Mouse (Mus musculus): Measurements from ENCODE around the gene Elovl5. TPM values are rescaled to one million over a fixed set of nuclear protein-coding genes. Genes with fewer than 3 reads are reported as not detected.

Elovl5 gene
- polyA plus RNA-seq, 1 experiment from 2014 or later: 58.5 TPM

GRCm38 (mm10) chr9:78012066-78012465 is 94.9 kb downstream of the Elovl5 start:
- H3K9ac ChIP-seq: no peak overlapping the region
- no peaks in the 10 kb centered on the region for H3K4me1 ChIP-seq (replicated peaks)
- H3K4me2 ChIP-seq: no peak overlapping the region
- no peak overlapping the region for H3K27ac ChIP-seq
- no peaks in the 10 kb centered on the region for H3K36me3 ChIP-seq
- no peak for ATAC-seq (ENCODE audit: low FRiP score)
- H3K9me3 ChIP-seq: no peaks in the 10 kb centered on the region
- 77% methylated on average over 4 of the region's 4 CpGs for WGBS
- H3K4me3 ChIP-seq: no peak overlapping the region
- no peaks in the 10 kb centered on the region for H3K27me3 ChIP-seq

- no peak for ATAC-seq (ENCODE audit: low FRiP score)
- H3K4me1 ChIP-seq (replicated peaks): no peaks in the 10 kb centered on the region
- no peak overlapping the region for H3K4me2 ChIP-seq
- H3K9ac ChIP-seq: no peak overlapping the region
- no peak overlapping the region for H3K27ac ChIP-seq
- H3K27me3 ChIP-seq: no peaks in the 10 kb centered on the region
- H3K9me3 ChIP-seq: no peaks in the 10 kb centered on the region
- WGBS: 88% methylated on average over 5 of the region's 5 CpGs
- H3K4me3 ChIP-seq: no peak overlapping the region
- H3K36me3 ChIP-seq: no peaks in the 10 kb centered on the region
Measured at GRCm38 (mm10) chr9:78012681-78013080, 95.5 kb downstream of the Elovl5 start.

GRCm38 (mm10) chr9:78013813-78014212 is 96.6 kb downstream of the Elovl5 start:
- Histone ChIP-seq H3K27ac (no peak overlapping the region), H3K9me3 (no peaks in the 10 kb centered on the region), H3K4me3 (no peak overlapping the region), H3K4me2 (no peak overlapping the region), H3K27me3 (no peaks in the 10 kb centered on the region), H3K4me1 (replicated peaks) (no peaks in the 10 kb centered on the region), H3K36me3 (no peaks in the 10 kb centered on the region), H3K9ac (no peak overlapping the region)
- ATAC-seq (ENCODE audit: low FRiP score): no peak
- WGBS: 41% methylated on average over 1 of the region's 1 CpGs

GRCm38 (mm10) chr9:78015816-78016215 is 98.7 kb downstream of the Elovl5 start:
- Histone ChIP-seq H3K27ac (no peak overlapping the region), H3K9ac (no peak overlapping the region), H3K4me3 (no peak overlapping the region), H3K27me3 (peaks cover 7% of the 10 kb centered on the region; the same call in 1 of the 2 replicates), H3K9me3 (no peaks in the 10 kb centered on the region), H3K36me3 (no peaks in the 10 kb centered on the region), H3K4me1 (replicated peaks) (no peaks in the 10 kb centered on the region), H3K4me2 (no peak overlapping the region)
- WGBS: 73% methylated on average over 7 of the region's 7 CpGs
- no peak for ATAC-seq (ENCODE audit: low FRiP score)

GRCm38 (mm10) chr9:78016288-78016687 is 99.1 kb downstream of the Elovl5 start:
- Histone ChIP-seq H3K27ac (no peak overlapping the region), H3K4me1 (replicated peaks) (peaks cover 4% of the 10 kb centered on the region; the same call in 1 of the 2 replicates), H3K9ac (no peak overlapping the region), H3K27me3 (peaks cover 7% of the 10 kb centered on the region; the same call in 1 of the 2 replicates), H3K36me3 (no peaks in the 10 kb centered on the region), H3K4me2 (peak overlapping the region; percentile 13; the same call in 1 of the 2 replicates), H3K9me3 (no peaks in the 10 kb centered on the region), H3K4me3 (no peak overlapping the region)
- ATAC-seq (ENCODE audit: low FRiP score): no peak
- WGBS: 61% methylated on average over 15 of the region's 15 CpGs

- Histone ChIP-seq H3K4me1 (replicated peaks) (peaks cover 6% of the 10 kb centered on the region; the same call in 1 of the 2 replicates), H3K9me3 (no peaks in the 10 kb centered on the region), H3K9ac (no peak overlapping the region), H3K36me3 (no peaks in the 10 kb centered on the region), H3K4me2 (no peak overlapping the region), H3K27ac (no peak overlapping the region), H3K27me3 (peaks cover 7% of the 10 kb centered on the region; the same call in 1 of the 2 replicates), H3K4me3 (no peak overlapping the region)
- 13% methylated on average over 9 of the region's 9 CpGs for WGBS
- peak; percentile 31; the same call in 1 of the 2 replicates for ATAC-seq (ENCODE audit: low FRiP score)
Measured at GRCm38 (mm10) chr9:78021256-78021655, 104.1 kb downstream of the Elovl5 start.

GRCm38 (mm10) chr9:78022187-78022945 is 105.2 kb downstream of the Elovl5 start:
- Histone ChIP-seq H3K36me3 (no peaks in the 10 kb centered on the region), H3K4me1 (replicated peaks) (peaks cover 6% of the 10 kb centered on the region; the same call in 1 of the 2 replicates), H3K27ac (no peak overlapping the region), H3K9ac (no peak overlapping the region), H3K9me3 (no peaks in the 10 kb centered on the region), H3K4me3 (no peak overlapping the region), H3K27me3 (peaks cover 7% of the 10 kb centered on the region; the same call in 1 of the 2 replicates), H3K4me2 (no peak overlapping the region)
- ATAC-seq (ENCODE audit: low FRiP score): no peak
- 71% methylated on average over 8 of the region's 8 CpGs for WGBS

- Histone ChIP-seq H3K27me3 (peaks cover 6% of the 10 kb centered on the region; the same call in 1 of the 2 replicates), H3K4me2 (no peak overlapping the region), H3K27ac (no peak overlapping the region), H3K9ac (no peak overlapping the region), H3K36me3 (no peaks in the 10 kb centered on the region), H3K9me3 (no peaks in the 10 kb centered on the region), H3K4me1 (replicated peaks) (peaks cover 6% of the 10 kb centered on the region; the same call in 1 of the 2 replicates), H3K4me3 (no peak overlapping the region)
- WGBS: 15% methylated on average over 3 of the region's 3 CpGs
- ATAC-seq (ENCODE audit: low FRiP score): peak; percentile 76
Measured at GRCm38 (mm10) chr9:78024823-78025222, 107.7 kb downstream of the Elovl5 start.

- Histone ChIP-seq H3K27me3 (no peaks in the 10 kb centered on the region), H3K9ac (no peak overlapping the region), H3K27ac (no peak overlapping the region), H3K4me3 (no peak overlapping the region), H3K36me3 (no peaks in the 10 kb centered on the region), H3K4me2 (no peak overlapping the region), H3K9me3 (no peaks in the 10 kb centered on the region), H3K4me1 (replicated peaks) (no peaks in the 10 kb centered on the region)
- ATAC-seq (ENCODE audit: low FRiP score): no peak
- WGBS: 82% methylated on average over 3 of the region's 3 CpGs
Measured at GRCm38 (mm10) chr9:78027099-78027498, 109.9 kb downstream of the Elovl5 start.

GRCm38 (mm10) chr9:78030835-78031456 is 113.8 kb downstream of the Elovl5 start:
- Histone ChIP-seq H3K27me3 (no peaks in the 10 kb centered on the region), H3K4me2 (no peak overlapping the region), H3K9me3 (no peaks in the 10 kb centered on the region), H3K4me1 (replicated peaks) (no peaks in the 10 kb centered on the region), H3K4me3 (no peak overlapping the region), H3K36me3 (no peaks in the 10 kb centered on the region), H3K9ac (no peak overlapping the region), H3K27ac (no peak overlapping the region)
- WGBS: 92% methylated on average over 10 of the region's 10 CpGs
- no peak for ATAC-seq (ENCODE audit: low FRiP score)

- Histone ChIP-seq H3K9me3 (no peaks in the 10 kb centered on the region), H3K4me2 (no peak overlapping the region), H3K4me3 (no peak overlapping the region), H3K27ac (no peak overlapping the region), H3K4me1 (replicated peaks) (no peaks in the 10 kb centered on the region), H3K27me3 (no peaks in the 10 kb centered on the region), H3K9ac (no peak overlapping the region), H3K36me3 (no peaks in the 10 kb centered on the region)
- WGBS: 90% methylated on average over 4 of the region's 4 CpGs
- no peak for ATAC-seq (ENCODE audit: low FRiP score)
Measured at GRCm38 (mm10) chr9:78032930-78033329, 115.8 kb downstream of the Elovl5 start.
